Mouse (Mus musculus): Measurements from ENCODE around the gene Pdcd1.

DNA sequence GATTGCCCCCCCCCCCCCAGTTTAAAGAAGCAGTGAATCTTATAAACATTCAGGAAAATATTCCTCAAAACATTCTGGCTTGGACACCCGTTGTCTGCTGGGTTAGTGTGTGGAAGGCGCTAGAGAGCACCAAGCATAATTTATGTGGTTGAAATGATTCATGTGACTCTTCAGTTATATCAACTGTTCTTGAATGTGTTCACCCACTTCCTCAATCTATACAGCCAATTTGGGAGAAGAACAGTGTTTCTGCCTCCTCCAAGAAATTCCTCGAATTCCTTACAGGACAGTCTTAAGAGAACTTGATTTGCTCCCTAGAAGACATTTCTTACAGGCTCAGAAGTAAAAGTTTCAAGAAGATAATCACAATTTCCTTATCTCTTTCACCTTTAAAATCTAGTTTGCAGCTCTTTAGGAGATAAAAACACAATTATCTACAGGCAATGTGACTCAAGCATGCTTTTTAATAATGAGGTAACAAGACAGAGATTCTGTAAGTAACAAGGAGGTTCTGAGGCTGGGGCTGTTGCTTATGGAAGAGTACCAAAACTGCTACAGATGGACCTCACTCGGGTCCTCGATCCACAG is 34.1 kb upstream of the Pdcd1 start:
- no peak for TF ChIP-seq GATA1 (IDR thresholded peaks at IDR 0.05; ENCODE audit: low read length)
- no peak for TF ChIP-seq TAL1 (IDR thresholded peaks at IDR 0.05; ENCODE audit: low read length)
